Mouse (Mus musculus): ENCODE data around the gene Ephb2. TPM values are rescaled to one million over a fixed set of nuclear protein-coding genes. Genes with fewer than 3 reads are reported as not detected.

The Ephb2 gene
- total and polyA plus RNA-seq, 3 experiments: 0.08 TPM; not detected in 2

GRCm38 (mm10) chr4:136878601-136879000 is 42.8 kb upstream of the Ephb2 start:
- dilution Hi-C loops (cut with MboI; ENCODE audit: extremely low pct_ligation_motif_present, extremely low pct_unique_long_range_greater_than_20kb, low sequenced_read_pairs): no loop called here
- peak; percentile 26 for DNase-seq (ENCODE audit: extremely low read depth)
- Histone ChIP-seq H3K4me1 (ENCODE audit: control insufficient read depth in 1 of 2, insufficient read depth in 2 of 2) (0 out of 4 replicates have a peak, but pooled peaks cover 0 to 3% of the 10 kb centered on the region in 2 experiments), H3K27ac (ENCODE audit: insufficient read depth, low read depth) (no peak overlapping the region), H3K4me2 (ENCODE audit: insufficient read depth, low read depth, poor library complexity, severe bottlenecking) (no peak overlapping the region), H3K9ac (ENCODE audit: insufficient read depth, low read depth) (no peak overlapping the region), H3K27me3 (replicated peaks) (peaks cover 84% of the 10 kb centered on the region), H3K79me2 (replicated peaks; ENCODE audit: control insufficient read depth, extremely low read depth, insufficient read depth, poor library complexity, severe bottlenecking) (no peaks in the 10 kb centered on the region), H3K4me3 (replicated peaks in 1 of 3; ENCODE audit: low read depth in 2 of 3, low read length in 2 of 3, poor library complexity in 1 of 3) (no peak overlapping the region), H3K9me3 (replicated peaks; ENCODE audit: low read length) (peaks cover 3% of the 10 kb centered on the region), H3K36me3 (replicated peaks in 1 of 2; ENCODE audit: control insufficient read depth in 1 of 2, insufficient read depth in 1 of 2, low read length in 1 of 2) (no peaks in the 10 kb centered on the region)
- TF ChIP-seq RAD21 (IDR thresholded peaks at IDR 0.05; ENCODE audit: low read depth, low read length) (peak; percentile 41), SMC3 (IDR thresholded peaks at IDR 0.05; ENCODE audit: low read depth, low read length) (peak; percentile 53), JUN (IDR thresholded peaks at IDR 0.05; ENCODE audit: insufficient read depth, low read depth, low read length) (no peak), CTCF (conservative IDR thresholded peaks at IDR 0.05 in 1 of 2, IDR thresholded peaks at IDR 0.05 in 1 of 2; ENCODE audit: low read depth in 2 of 2, low read length in 2 of 2) (peak; percentile 6 to 66; a peak in 2 of 4 replicates), UBTF (IDR thresholded peaks at IDR 0.05; ENCODE audit: low read depth, low read length) (no peak)
- in situ Hi-C loops (cut with MboI; ENCODE audit: low pct_ligation_motif_present, low pct_unique_long_range_greater_than_20kb, low sequenced_read_pairs): loop anchor here (5.0 kb wide), 1 partner anchor 36 kb away; no protein-coding TSS in a partner anchor

- H3K79me2 ChIP-seq (replicated peaks; ENCODE audit: control insufficient read depth, extremely low read depth, insufficient read depth, poor library complexity, severe bottlenecking): no peaks in the 10 kb centered on the region
- TF ChIP-seq TBP (conservative IDR thresholded peaks at IDR 0.05; ENCODE audit: low read depth, low read length) (no peak), BHLHE40 (IDR thresholded peaks at IDR 0.05; ENCODE audit: low read depth, low read length) (no peak), POLR2A (IDR thresholded peaks at IDR 0.05; ENCODE audit: low read depth, low read length) (no peak), USF1 (IDR thresholded peaks at IDR 0.05; ENCODE audit: low read depth, low read length) (no peak), ZNF384 (IDR thresholded peaks at IDR 0.05; ENCODE audit: low read depth, low read length) (no peak), NRF1 (IDR thresholded peaks at IDR 0.05; ENCODE audit: low read depth, low read length) (no peak), KAT2A (IDR thresholded peaks at IDR 0.05; ENCODE audit: insufficient replicate concordance, low read length) (no peak), MAZ (IDR thresholded peaks at IDR 0.05; ENCODE audit: low read depth, low read length) (no peak)
- DNase-seq (ENCODE audit: extremely low read depth): no peak
- H3K4me2 ChIP-seq (ENCODE audit: insufficient read depth, low read depth, poor library complexity, severe bottlenecking): no peak overlapping the region
- no peak overlapping the region for H3K27ac ChIP-seq (ENCODE audit: insufficient read depth, low read depth)
- 0 out of 4 replicates have a peak, but pooled peaks cover 0 to 3% of the 10 kb centered on the region in 2 experiments for H3K4me1 ChIP-seq (ENCODE audit: control insufficient read depth in 1 of 2, insufficient read depth in 2 of 2)
- peaks cover 3% of the 10 kb centered on the region for H3K9me3 ChIP-seq (replicated peaks; ENCODE audit: low read length)
- no peak overlapping the region for H3K9ac ChIP-seq (ENCODE audit: insufficient read depth, low read depth)
- dilution Hi-C loops (cut with MboI; ENCODE audit: extremely low pct_ligation_motif_present, extremely low pct_unique_long_range_greater_than_20kb, low sequenced_read_pairs) (no loop called here), in situ Hi-C loops (cut with MboI; ENCODE audit: low pct_ligation_motif_present, low pct_unique_long_range_greater_than_20kb, low sequenced_read_pairs) (loop anchor here (5.0 kb wide), 1 partner anchor 36 kb away; no protein-coding TSS in a partner anchor)
- H3K36me3 ChIP-seq (replicated peaks in 1 of 2; ENCODE audit: control insufficient read depth in 1 of 2, insufficient read depth in 1 of 2, low read length in 1 of 2): no peaks in the 10 kb centered on the region
- H3K27me3 ChIP-seq (replicated peaks): peaks cover 84% of the 10 kb centered on the region
- no peak overlapping the region for H3K4me3 ChIP-seq (replicated peaks in 1 of 3; ENCODE audit: low read depth in 2 of 3, low read length in 2 of 3, poor library complexity in 1 of 3)
Measured at GRCm38 (mm10) chr4:136878171-136878570, 42.4 kb upstream of the Ephb2 start.

- no peak for TF ChIP-seq ETS1 (conservative IDR thresholded peaks at IDR 0.05; ENCODE audit: low read depth, low read length)
- TF ChIP-seq POLR2A (IDR thresholded peaks at IDR 0.05; ENCODE audit: low read depth, low read length): no peak
- peak; percentile 83 for TF ChIP-seq RAD21 (IDR thresholded peaks at IDR 0.05; ENCODE audit: low read depth, low read length)
- peak; percentile 84 for TF ChIP-seq SMC3 (IDR thresholded peaks at IDR 0.05; ENCODE audit: low read depth, low read length)
- peak; percentile 11 to 81; a peak in 2 of 4 replicates for TF ChIP-seq CTCF (conservative IDR thresholded peaks at IDR 0.05 in 1 of 2, IDR thresholded peaks at IDR 0.05 in 1 of 2; ENCODE audit: low read depth in 2 of 2, low read length in 2 of 2)
- dilution Hi-C loops (cut with MboI; ENCODE audit: extremely low pct_ligation_motif_present, extremely low pct_unique_long_range_greater_than_20kb, low sequenced_read_pairs): no loop called here
- peaks cover 83% of the 10 kb centered on the region for H3K27me3 ChIP-seq (replicated peaks)
Measured at GRCm38 (mm10) chr4:136876971-136877370, 41.2 kb upstream of the Ephb2 start.

More at GRCm38 (mm10) chr4:136876971-136877370, 41.2 kb upstream of the Ephb2 start:
- Histone ChIP-seq H3K27ac (ENCODE audit: insufficient read depth, low read depth) (no peak overlapping the region), H3K9me3 (replicated peaks; ENCODE audit: low read length) (peaks cover 3% of the 10 kb centered on the region), H3K4me3 (replicated peaks in 1 of 3; ENCODE audit: low read depth in 2 of 3, low read length in 2 of 3, poor library complexity in 1 of 3) (no peak overlapping the region), H3K79me2 (replicated peaks; ENCODE audit: control insufficient read depth, extremely low read depth, insufficient read depth, poor library complexity, severe bottlenecking) (no peaks in the 10 kb centered on the region), H3K4me2 (ENCODE audit: insufficient read depth, low read depth, poor library complexity, severe bottlenecking) (no peak overlapping the region), H3K4me1 (ENCODE audit: control insufficient read depth in 1 of 2, insufficient read depth in 2 of 2) (0 out of 4 replicates have a peak, but pooled peaks cover 0 to 3% of the 10 kb centered on the region in 2 experiments), H3K36me3 (replicated peaks in 1 of 2; ENCODE audit: control insufficient read depth in 1 of 2, insufficient read depth in 1 of 2, low read length in 1 of 2) (no peaks in the 10 kb centered on the region), H3K9ac (ENCODE audit: insufficient read depth, low read depth) (no peak overlapping the region)
- peak; percentile 36 for DNase-seq (ENCODE audit: extremely low read depth)
- in situ Hi-C loops (cut with MboI; ENCODE audit: low pct_ligation_motif_present, low pct_unique_long_range_greater_than_20kb, low sequenced_read_pairs): loop anchor here (5.0 kb wide), 1 partner anchor 35 kb away; no protein-coding TSS in a partner anchor
